Mouse (Mus musculus): ENCODE data around the gene Zfp566. TPM values are rescaled to one million over a fixed set of nuclear protein-coding genes. Genes with fewer than 3 reads are reported as not detected.
A peak's percentile ranks its signal among the peaks of the same experiment; 100 is the strongest.
"Not testable (repeated sequence)": the region's sequence is repeated elsewhere in the genome, so short reads cannot be mapped to it uniquely, and the experiment has no call there.

Zfp566 gene
- 2.0 and 5.9 TPM in 2 replicates for polyA plus RNA-seq (2011; ENCODE audit: insufficient read depth, insufficient read length, low replicate concordance, missing spikeins)

- peak; percentile 73; the same call in 1 of the 2 replicates for TF ChIP-seq POLR2A (IDR thresholded peaks at IDR 0.05; ENCODE audit: borderline replicate concordance, control insufficient read depth, low read depth, low read length)
- 0 out of 2 replicates have a peak, but pooled peaks have one; percentile 8 for TF ChIP-seq CTCF (IDR thresholded peaks at IDR 0.05; ENCODE audit: control insufficient read depth, insufficient read depth, low read length)
- WGBS, result under 1% methylated on average over 40 of the region's 40 CpGs
- peak within 1 kb of the TSS; percentile 80 for H3K4me3 ChIP-seq (replicated peaks; ENCODE audit: control insufficient read depth, low read depth, low read length)
These were observed at the start of gene Zfp566, which contains the start of gene Gm26920 for GRCm38 (mm10) chr7:30090092-30090969. Gene Zfp566, minus strand, starts transcription at chr7:30090527. Gene Gm26920, minus strand, starts transcription at chr7:30090410.

GRCm38 (mm10) chr7:30136826-30137225, 46.5 kb upstream of the Zfp566 start:
- 95% methylated on average over 10 of the region's 10 CpGs for WGBS
- Histone ChIP-seq H3K4me3 (replicated peaks; ENCODE audit: control insufficient read depth, low read depth, low read length) (no peak overlapping the region), H3K4me1 (ENCODE audit: control insufficient read depth, insufficient read depth, low read length) (no peaks in the 10 kb centered on the region), H3K27ac (ENCODE audit: control insufficient read depth, insufficient read depth, low read depth, low read length, poor library complexity) (no peak overlapping the region)
- TF ChIP-seq POLR2A (IDR thresholded peaks at IDR 0.05; ENCODE audit: borderline replicate concordance, control insufficient read depth, low read depth, low read length), result no peak
- no peak for TF ChIP-seq CTCF (IDR thresholded peaks at IDR 0.05; ENCODE audit: control insufficient read depth, insufficient read depth, low read length)

More at GRCm38 (mm10) chr7:30090092-30090969, at the start of gene Zfp566, which contains the start of gene Gm26920:
- no peak within 1 kb of the TSS; the same call in 1 of the 2 replicates for H3K27ac ChIP-seq (ENCODE audit: control insufficient read depth, insufficient read depth, low read depth, low read length, poor library complexity)
- peaks cover 2% of the 10 kb centered on the region; the same call in 1 of the 2 replicates for H3K4me1 ChIP-seq (ENCODE audit: control insufficient read depth, insufficient read depth, low read length)

GRCm38 (mm10) chr7:30132396-30132795, 42.1 kb upstream of the Zfp566 start:
- no peak for TF ChIP-seq CTCF (IDR thresholded peaks at IDR 0.05; ENCODE audit: control insufficient read depth, insufficient read depth, low read length)
- TF ChIP-seq POLR2A (IDR thresholded peaks at IDR 0.05; ENCODE audit: borderline replicate concordance, control insufficient read depth, low read depth, low read length), result no peak
- no peaks in the 10 kb centered on the region for H3K4me1 ChIP-seq (ENCODE audit: control insufficient read depth, insufficient read depth, low read length)
- WGBS, result 79% methylated on average over 4 of the region's 4 CpGs
- no peak overlapping the region for H3K4me3 ChIP-seq (replicated peaks; ENCODE audit: control insufficient read depth, low read depth, low read length)
- no peak overlapping the region for H3K27ac ChIP-seq (ENCODE audit: control insufficient read depth, insufficient read depth, low read depth, low read length, poor library complexity)

GRCm38 (mm10) chr7:30129900-30130299, 39.6 kb upstream of the Zfp566 start:
- 78% methylated on average over 8 of the region's 8 CpGs for WGBS
- TF ChIP-seq POLR2A (IDR thresholded peaks at IDR 0.05; ENCODE audit: borderline replicate concordance, control insufficient read depth, low read depth, low read length), result no peak
- H3K4me3 ChIP-seq (replicated peaks; ENCODE audit: control insufficient read depth, low read depth, low read length), result no peak overlapping the region
- no peaks in the 10 kb centered on the region for H3K4me1 ChIP-seq (ENCODE audit: control insufficient read depth, insufficient read depth, low read length)
- H3K27ac ChIP-seq (ENCODE audit: control insufficient read depth, insufficient read depth, low read depth, low read length, poor library complexity), result no peak overlapping the region

DNA sequence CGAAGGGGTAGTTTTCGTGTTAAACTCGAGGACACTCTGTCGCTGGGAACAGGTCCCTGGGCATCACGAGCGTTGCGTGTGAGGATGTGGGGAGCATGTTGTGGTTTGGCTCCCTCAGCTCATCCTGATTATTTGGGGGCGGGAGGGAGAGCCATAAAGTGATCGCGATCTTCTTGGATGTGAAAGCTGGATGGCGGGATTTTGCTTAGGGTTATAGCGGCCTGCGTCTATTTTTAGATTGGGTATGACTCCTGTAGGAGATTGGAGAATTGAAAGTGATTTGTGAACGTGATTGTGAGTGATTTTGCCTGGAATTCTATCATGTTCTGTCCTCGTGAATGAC, 31.8 kb upstream of the Zfp566 start:
- 2% methylated on average over 15 of the region's 15 CpGs for WGBS

GRCm38 (mm10) chr7:30121308-30122187, 31.2 kb upstream of the Zfp566 start, which contains the start of gene Zfp382:
Gene Zfp382, plus strand, starts transcription at chr7:30121942.
- Histone ChIP-seq H3K4me3 (replicated peaks; ENCODE audit: control insufficient read depth, low read depth, low read length) (peak within 1 kb of the TSS; percentile 100), H3K4me1 (ENCODE audit: control insufficient read depth, insufficient read depth, low read length) (no peaks in the 10 kb centered on the region; the same call in 1 of the 2 replicates), H3K27ac (ENCODE audit: control insufficient read depth, insufficient read depth, low read depth, low read length, poor library complexity) (peak within 1 kb of the TSS; percentile 44)
- TF ChIP-seq CTCF (IDR thresholded peaks at IDR 0.05; ENCODE audit: control insufficient read depth, insufficient read depth, low read length) (no peak), POLR2A (IDR thresholded peaks at IDR 0.05; ENCODE audit: borderline replicate concordance, control insufficient read depth, low read depth, low read length) (peak; percentile 52; the same call in 1 of the 2 replicates)
- under 1% methylated on average over 61 of the region's 61 CpGs for WGBS

More for the DNA sequence above, 31.8 kb upstream of the Zfp566 start:
- Histone ChIP-seq H3K27ac (ENCODE audit: control insufficient read depth, insufficient read depth, low read depth, low read length, poor library complexity) (peak overlapping the region; percentile 44; the same call in 1 of the 2 replicates), H3K4me3 (replicated peaks; ENCODE audit: control insufficient read depth, low read depth, low read length) (peak overlapping the region; percentile 100), H3K4me1 (ENCODE audit: control insufficient read depth, insufficient read depth, low read length) (no peaks in the 10 kb centered on the region; the same call in 1 of the 2 replicates)
- no peak for TF ChIP-seq CTCF (IDR thresholded peaks at IDR 0.05; ENCODE audit: control insufficient read depth, insufficient read depth, low read length)
- TF ChIP-seq POLR2A (IDR thresholded peaks at IDR 0.05; ENCODE audit: borderline replicate concordance, control insufficient read depth, low read depth, low read length), result no peak

DNA sequence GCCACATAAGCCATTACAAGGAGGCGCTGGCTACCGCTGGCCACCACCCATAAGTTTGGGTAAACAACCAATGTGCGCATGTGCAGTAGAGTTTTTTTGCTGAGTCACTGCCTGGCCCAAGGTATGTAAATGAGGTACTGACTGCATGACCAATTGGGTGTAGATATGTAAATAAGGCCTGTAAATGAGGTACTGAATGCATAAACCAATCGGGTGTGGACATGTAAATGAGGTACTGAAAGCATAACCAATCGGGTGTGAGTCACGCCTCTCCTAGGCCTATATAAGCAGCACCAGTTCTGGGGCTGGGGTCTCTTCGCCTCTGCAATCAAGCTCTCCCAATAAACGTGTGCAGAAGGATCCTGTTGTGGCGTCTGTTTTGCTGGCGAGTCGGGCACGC, 27.6 kb upstream of the Zfp566 start:
- not testable (repeated sequence) for H3K4me3 ChIP-seq (replicated peaks; ENCODE audit: control insufficient read depth, low read depth, low read length); H3K4me1 ChIP-seq (ENCODE audit: control insufficient read depth, insufficient read depth, low read length); H3K27ac ChIP-seq (ENCODE audit: control insufficient read depth, insufficient read depth, low read depth, low read length, poor library complexity)
- WGBS, result 92% methylated on average over 12 of the region's 12 CpGs

GRCm38 (mm10) chr7:30116076-30116475, 25.7 kb upstream of the Zfp566 start:
- 93% methylated on average over 5 of the region's 5 CpGs for WGBS

More at GRCm38 (mm10) chr7:30116076-30116475, 25.7 kb upstream of the Zfp566 start:
- no peak overlapping the region for H3K4me3 ChIP-seq (replicated peaks; ENCODE audit: control insufficient read depth, low read depth, low read length)
- H3K4me1 ChIP-seq (ENCODE audit: control insufficient read depth, insufficient read depth, low read length), result no peaks in the 10 kb centered on the region
- no peak overlapping the region for H3K27ac ChIP-seq (ENCODE audit: control insufficient read depth, insufficient read depth, low read depth, low read length, poor library complexity)
- TF ChIP-seq POLR2A (IDR thresholded peaks at IDR 0.05; ENCODE audit: borderline replicate concordance, control insufficient read depth, low read depth, low read length), result no peak
- no peak for TF ChIP-seq CTCF (IDR thresholded peaks at IDR 0.05; ENCODE audit: control insufficient read depth, insufficient read depth, low read length)

Data from bone marrow, adult 2 months (tissue).